Mouse (Mus musculus): ENCODE measurements around the gene Wdfy3.
"Not testable (repeated sequence)": the region's sequence is repeated elsewhere in the genome, so short reads cannot be mapped to it uniquely, and the experiment has no call there.

Gene Wdfy3

DNA sequence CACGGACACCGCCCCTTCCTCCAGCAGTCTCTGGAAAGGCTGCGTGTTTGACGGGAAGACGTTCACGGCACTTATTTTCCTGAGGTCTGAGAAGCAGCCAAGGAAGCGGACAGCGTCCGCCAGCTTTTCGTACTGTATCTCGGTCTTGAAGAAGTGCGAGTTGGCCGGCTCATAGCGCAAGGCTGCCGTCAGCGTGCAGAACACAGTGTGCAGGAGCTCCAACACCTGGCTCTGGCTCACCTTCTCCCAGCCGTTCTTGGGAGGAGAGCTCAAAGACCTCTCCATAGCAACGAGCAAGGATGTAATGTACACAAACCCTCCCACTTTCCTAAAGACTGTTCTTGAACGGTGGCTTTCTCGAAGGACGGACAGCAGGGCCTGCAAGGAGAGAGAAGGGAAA is 132.4 kb downstream of the Wdfy3 start:
- DNase-seq: peak; percentile 40

DNA sequence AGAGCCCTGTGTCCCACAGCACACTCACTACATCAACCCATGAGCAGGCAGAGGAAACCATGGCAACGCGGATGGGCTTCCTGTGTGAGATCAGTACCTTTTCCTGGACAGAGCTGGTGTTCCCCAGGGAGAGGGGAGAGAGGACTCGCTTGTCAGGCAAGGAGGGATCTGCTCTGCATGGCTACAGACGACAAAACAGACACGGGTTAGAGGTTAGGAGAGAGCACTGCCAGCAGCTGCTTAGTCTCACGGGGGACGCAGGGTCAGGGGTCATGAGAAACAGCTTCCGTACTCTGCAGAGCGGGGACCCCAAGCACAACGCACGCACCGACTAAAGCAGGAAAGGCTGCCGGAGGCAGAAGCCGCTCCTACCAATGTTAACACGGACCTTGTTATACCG is 133.8 kb downstream of the Wdfy3 start:
- peak; percentile 84 for DNase-seq

DNA sequence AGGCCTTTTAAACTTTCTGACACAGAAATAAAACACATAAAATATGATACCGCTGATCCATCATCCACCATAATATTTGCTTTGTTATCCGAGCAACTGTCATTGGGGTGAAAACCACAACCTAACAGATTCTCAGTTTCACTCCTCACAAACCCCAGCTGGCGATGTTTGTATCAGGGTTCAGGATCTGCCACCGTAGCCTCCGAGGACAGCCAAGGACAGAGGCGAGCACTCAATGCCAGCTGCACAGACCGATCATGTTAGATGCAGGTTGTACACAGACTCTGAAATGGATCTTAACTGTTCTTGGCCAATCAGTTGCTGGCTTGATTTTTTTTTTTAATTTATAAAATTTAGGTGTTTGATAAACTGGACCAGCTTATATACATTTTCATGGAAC is 135.1 kb downstream of the Wdfy3 start:
- DNase-seq: no peak

DNA sequence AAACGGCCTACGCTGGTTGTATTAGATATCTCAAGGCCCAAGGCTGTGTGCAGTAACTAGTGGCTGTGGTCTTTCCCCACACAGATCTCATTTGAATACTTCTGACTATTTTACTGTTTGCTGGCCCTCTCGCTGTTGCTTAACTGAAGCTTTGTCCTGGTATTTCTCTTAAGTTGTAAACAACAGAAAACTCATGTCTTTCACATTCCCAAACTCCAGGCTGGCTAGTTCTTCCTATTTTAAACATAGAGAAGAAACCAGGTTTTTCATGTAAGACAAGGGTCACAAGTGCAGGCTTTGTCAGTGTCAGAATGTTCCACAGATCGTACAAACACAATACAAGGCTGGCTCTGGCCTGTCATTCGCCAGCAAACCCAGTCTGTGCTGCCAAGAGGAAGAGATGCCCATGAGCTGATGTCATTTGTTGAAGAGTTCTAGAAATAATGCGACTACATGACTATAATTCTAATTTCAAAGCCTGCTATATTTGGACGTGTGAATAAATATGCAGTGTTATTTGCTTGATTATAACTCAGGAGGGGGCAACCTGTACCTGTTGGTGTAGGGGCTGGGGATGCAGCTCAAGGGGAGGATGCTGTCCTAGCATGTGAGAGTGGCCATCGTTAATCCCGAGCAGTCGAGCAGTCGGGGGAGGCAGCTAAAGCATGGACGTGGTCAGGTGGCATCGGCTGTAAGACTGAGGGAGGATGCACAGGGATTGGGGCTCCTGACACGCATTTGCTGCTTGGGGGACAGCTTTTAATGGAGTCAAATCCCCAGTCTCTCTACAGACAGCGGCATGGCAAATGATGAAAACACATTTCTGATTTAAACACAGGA is 136.5 kb downstream of the Wdfy3 start:
- DNase-seq: no peak

DNA sequence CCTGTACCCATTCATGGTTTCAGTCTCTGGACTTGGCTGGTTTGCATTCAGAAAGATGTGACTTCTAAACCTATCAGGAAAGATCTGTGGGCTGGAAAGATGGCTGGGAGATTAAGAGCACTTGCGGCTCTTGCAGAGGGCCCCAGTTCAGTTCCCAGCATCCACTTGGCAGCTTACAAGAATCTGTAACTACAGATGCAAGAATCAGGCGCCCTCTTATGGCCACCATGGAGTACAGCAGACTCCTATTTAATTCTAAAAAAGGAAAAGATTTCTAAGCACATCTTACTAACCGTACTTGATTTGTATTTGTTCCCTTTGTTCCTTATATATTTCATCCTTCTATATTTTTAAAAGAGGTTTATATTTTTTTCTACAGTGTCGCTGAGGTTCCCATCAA is 137.7 kb downstream of the Wdfy3 start:
- no peak for DNase-seq

DNA sequence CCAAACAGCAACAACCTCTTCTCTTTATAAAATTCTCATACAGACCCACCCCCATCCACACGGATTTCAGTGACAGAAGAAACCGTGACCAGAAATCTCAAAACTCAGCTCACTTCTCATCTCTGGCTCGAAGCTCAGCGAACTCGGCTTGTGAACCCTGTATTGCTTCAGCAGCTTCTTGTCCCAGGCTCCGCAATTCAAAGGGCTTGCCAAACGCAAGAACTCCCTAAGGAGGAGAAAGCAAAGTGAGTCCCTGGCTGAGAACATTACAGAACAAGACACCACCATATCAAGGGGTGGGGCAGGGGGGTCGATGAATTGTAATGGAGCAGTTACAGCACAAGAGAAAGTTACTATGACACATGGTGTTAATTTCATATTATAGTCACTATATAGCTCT is 143.4 kb downstream of the Wdfy3 start:
- no peak for DNase-seq

DNA sequence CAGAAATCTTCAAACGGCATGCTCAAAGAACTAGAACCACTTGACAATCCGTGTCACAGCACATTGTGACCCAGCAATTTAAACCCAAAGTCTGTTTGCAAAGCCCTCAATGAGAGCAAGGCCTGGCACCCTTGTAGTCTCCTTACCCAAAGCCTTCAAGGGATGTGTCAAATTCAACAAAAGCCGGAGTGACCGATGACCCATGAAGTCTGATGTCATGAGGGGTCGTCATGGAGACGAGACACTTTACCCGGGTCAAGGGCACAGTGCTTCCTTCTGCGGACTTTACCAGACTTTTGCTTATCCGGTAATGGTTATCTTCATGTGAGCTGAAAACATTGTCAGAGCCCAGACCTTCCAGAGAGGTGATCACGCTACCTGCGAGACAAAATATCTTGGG is 146.0 kb downstream of the Wdfy3 start:
- no peak for DNase-seq

DNA sequence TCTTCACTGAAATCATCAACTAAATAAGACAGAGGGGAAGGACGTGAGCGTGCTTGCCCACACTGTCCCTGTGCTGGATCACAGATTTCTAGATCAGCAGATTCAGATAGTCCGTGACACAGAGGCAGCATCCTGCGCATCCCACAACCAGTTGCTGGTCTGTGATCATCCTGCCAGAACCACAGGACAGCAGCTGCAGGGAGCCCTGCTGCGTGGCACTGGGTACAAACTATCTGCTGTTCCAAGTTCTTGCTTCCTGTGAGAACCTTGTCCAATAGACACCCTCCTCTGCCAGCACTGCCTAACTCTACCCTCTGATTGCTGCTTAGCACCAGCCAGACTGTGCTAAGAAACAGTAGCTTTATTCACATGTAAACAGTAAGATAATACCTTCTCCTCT is 150.2 kb downstream of the Wdfy3 start:
- no peak for DNase-seq

DNA sequence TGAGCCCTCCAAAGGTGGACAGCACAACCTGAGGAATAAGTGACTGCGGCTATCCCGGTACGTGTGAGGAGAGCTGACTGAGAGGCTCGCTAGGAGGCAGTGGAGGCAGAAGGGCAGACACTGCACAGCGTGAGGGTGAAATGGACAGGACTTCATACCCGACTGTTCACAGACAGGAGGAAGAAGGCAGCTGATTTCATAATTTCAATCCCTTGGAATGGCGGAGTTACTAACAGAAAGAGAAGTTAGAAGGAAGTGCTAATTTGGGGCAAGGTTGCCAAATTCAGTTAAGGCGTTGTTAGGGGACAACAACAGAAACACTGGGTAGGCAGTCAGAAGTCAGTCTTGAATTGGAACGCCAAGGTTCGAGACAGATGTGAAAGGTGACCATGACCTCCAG is 160.3 kb downstream of the Wdfy3 start:
- no peak for DNase-seq

DNA sequence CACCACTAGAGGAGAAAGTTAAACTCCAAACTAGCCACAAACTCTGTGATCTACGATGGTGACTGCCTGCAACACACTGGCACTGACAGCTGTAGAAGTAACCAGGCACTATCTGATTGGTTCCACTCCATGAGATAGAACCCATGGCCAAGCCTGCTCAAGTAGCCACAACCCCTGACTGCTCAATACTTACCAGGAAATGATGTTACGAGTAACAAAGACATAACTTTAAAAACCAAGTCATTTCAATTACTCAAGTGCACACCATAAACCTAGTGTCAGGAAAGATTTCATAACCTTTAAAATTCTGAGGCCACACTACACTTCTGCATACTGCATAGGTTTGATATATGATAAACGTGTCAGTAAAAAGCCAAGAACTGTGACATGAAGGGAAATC is 164.1 kb downstream of the Wdfy3 start:
- no peak for DNase-seq

DNA sequence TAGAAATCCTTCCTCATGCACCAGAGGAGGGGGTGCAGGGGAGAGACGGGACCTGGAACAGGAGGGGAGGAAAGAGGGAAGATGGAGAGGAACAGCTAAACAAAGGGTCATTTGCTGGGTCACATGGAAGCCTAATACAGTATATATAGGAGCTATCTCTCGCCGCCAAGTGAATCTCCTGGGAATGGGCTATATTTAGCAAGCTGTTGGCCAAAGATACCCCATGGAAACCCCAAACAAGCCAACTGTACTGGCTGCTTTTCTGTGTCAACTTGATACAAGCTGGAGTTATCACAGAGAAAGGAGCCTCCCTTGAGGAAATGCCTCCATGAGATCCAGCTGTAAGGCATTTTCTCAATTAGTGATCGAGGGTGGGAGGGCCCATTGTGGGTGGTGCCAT is 164.9 kb downstream of the Wdfy3 start:
- DNase-seq: not testable (repeated sequence)

DNA sequence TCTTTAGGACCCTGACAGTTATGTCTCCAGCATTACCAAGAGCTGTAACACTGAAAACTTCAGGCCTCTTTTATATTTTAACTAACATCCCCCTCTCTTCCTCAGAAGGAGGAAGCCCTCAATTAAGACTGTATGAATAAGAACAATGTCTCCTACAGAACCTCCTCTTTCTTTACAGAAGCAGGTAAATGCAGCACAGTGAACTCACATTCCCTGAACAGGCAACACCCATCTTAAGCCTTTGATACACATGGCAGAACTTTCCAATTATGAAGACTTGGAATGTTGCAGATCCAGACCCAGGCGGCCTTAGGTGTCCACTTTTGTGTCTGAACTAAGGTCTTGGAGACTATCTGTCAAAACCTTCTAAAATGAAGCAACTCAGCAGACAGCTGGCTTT is 167.0 kb downstream of the Wdfy3 start:
- no peak for DNase-seq

DNA sequence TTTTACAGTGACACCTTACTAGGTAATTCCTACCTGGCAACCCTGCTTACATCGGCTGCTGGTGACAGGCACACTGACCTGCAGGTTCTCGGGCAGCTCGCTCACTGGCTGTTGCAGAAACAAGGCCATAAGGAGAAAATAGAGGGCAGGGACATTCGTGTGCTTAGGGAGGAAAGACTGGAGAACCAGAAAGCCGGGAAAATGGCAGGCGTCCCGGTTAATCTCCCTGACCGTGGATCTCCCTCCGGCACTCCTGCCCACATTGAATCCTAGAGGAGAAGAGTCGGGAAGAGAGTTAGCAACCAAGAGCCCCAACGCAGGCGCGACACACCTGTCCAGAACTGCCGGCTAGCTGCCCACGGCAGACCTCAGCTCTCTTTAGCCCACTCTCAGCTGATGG is 169.7 kb downstream of the Wdfy3 start:
- no peak for DNase-seq

DNA sequence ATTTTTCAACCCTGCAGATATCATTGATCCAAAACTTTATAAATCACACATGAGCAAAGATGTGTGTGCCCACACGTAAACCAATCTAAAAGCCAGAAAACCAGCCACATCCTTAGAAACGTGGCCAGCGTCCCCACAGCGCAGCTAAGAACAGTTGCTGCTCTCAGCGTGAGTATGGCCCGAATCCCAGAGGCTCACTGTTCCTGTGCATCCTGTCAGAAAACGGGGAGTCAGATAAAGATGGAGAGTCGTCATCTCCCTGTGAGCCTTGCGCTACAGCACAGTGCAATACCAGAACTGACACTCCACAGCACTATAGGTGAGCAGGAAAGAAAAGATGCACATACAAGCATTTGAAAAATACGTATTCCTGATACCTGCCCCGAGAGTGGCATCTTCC is 172.9 kb downstream of the Wdfy3 start:
- no peak for DNase-seq

DNA sequence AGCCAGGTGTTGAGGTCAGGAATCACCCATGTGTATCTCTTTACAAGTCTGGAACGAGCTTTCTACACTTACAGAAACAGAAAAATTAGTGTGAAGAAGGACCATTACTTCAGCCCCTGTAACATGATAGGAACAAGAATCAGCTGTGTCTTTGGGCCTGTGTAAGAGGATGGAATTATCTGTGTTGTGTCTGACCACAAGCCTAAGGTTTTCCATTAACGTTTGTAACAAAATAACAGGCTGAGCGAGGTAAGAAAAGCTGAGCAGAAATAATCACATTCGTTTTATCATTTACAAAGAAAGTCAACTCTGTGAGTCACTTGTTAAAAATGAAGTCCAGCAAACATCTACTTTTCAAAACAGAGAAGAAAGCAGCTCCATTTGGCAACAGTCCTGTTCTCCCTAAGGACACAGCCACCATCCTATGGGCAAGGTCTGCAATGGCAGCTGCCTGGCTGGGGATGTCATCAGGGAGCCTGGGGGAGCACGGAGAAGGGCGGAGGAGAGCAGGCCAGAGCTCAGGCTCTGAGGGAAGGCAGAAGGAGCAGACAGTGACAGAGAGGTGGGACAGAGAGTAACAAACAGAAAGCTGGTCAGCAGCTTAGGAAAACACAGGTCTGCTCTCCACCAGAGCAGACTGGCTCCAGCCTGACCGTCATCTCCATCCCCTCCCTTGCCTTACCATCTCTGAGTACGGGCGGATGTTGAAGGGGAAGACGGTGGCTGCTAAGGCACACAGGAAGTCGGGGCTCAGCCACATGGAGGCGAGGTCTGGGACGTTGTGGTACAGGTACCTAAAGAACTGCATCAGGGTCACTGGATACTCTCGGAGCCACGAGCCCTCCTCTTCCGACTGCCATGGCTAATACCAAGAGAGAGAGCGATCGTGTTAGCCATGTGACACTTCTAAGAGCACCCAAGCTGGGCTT is 173.7 kb downstream of the Wdfy3 start:
- DNase-seq: no peak

DNA sequence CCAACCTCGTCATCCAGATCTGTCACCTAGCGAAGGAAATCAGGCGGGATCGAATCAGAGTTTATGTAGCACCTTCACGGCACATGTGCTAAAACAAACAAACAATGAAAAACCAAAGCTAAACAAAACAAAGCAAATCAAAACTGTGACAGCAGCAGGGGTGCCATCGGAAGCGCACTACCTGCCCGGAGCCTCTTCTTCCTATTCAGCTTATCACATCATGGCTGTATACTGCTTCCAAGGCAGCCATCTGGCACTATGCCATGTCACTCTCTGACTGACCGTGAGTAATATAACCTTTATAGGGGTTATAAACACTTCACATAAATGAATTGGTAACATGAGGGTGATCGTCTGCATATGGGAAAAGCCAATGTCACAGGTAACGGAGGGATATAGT is 174.6 kb downstream of the Wdfy3 start:
- DNase-seq: no peak

DNA sequence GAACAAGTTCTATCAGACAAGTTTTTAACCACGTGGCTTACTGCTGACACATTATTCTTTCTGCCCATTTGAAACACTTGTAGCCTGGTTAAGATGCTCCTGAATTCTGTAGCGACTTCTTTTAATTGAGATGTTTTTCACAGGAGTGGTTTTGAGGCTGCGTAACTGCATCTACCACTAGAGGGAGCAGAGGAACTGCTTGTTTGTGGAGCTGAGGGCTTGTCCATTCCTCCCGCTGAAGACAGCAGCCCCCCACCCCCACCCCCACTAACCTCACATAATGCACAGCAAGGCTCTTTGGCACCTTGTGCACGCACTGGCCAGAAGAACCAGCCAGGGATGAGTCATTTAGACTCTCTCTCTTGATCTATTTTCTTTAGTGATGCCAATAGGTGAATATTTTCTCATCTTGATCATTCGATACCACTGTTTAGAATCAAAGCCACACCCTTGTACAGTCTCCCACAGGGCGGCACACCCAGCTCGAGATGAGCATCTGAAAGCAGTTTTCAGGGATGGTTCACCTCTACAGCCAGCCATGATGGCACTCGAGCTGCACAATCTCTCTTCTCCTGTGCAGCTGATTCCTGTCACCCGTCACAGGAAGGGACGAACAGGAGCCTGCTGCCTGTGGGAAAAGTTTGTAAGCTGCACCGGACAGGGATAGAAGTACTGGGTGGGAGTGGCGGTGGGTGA is 175.8 kb downstream of the Wdfy3 start:
- DNase-seq: peak; percentile 52

DNA sequence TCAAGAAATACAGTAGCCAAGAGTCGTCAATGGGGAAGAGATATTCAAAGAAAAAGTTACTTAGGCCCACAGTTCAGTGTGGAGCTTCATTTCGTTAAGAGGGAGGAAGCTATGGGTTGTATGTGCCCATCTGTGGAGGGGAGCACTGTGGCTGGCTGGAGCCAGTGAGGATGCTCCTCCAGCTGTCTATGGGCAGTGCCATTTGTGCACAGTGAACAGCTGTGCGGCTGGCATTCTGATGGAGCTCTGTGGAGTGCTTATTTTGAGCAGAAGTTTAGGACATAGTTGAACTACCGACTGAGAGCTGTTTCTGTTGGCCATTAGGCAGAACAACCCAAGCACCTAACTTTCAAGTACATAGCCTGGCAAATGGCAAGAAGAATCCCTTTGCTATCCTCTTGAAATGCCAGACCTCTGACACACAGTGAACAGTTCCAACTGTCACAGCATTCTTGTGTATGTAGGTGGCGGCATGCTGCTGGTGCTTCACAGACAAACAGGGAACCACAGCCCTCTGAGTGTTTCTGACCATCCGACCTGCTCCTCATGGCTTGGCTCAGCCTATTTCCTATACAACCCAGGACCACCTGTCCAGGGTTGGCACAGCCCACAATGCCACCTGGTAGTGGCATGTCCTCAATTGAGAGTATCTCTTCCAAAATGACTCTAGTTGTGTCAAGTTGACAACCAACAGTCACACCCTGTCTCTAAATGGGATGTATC is 177.9 kb downstream of the Wdfy3 start:
- no peak for DNase-seq

DNA sequence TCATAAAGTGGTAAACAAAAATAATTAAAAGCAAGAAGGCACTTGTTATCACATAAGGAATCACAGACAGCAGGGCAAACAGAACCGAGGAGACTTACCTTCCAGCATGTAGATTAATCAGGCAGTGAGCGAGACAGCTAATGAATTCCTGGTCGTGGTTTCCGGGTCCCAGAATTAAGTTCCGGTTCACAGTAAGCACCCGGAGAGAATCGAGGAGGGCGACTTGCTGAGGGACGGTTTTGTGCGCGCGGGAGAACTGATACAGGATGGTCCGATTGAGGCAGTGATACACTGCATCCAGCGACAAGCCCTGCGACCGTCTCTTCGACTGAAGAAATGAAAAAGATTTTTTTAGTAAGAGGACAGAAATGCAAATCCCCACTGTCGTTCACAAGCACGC is 181.7 kb downstream of the Wdfy3 start:
- DNase-seq: no peak

DNA sequence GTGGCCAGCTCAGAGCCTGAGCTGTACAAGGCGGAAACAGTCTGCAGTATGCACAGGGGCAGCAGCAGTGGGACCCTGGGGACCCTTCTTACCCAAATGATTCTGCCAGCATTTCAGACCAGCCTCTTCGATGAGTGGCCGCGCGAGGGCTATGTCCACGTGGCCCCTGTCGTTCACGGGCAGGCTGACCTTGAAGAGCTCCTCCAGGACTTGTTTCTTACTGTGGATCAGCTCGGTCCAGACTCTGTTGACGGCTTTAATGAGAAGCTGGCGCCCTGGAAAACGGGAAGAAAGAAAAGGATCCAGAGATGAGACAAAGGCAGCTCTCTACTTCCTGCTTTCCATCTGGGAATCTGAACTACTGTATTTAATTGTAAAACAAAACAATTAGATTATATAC is 184.7 kb downstream of the Wdfy3 start:
- DNase-seq: no peak

DNA sequence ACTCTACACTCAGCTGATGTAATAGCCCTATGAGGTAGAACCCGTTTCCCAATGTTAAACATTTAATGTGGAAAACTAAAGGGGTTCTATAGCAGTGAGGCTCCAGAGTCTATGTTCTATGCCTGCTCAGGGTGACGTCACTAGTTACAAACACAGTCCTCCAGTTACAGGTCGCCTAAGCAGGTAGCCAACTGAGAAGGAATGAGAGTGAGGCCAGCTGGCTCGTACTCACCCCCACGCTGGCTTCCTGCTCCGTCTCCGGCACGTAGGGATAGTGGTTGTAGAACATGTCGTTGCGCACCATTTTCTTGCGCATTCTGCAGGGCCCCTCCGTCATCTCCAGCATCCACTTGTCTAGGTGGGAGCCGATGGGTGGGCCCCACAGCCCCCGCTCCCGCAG is 187.5 kb downstream of the Wdfy3 start:
- no peak for DNase-seq

DNA sequence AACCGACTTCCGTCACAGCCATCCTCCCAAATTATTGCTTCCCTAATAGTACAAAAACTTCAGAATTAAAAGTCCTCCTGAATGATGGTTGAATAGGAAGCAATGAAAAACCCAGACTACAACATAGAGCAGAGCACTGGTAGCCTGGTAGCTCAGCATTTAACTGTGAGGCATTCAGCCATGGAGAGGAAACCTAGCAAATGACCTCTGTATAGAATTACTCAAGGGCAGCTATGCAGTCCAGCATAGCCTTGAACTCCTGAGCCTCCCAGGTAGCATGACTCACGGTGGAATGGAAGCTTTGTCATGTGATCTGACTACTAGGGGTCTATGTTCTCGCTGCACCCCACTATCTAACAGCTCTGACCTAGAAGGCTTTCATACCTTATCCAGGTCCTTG is 189.8 kb downstream of the Wdfy3 start:
- DNase-seq: no peak

DNA sequence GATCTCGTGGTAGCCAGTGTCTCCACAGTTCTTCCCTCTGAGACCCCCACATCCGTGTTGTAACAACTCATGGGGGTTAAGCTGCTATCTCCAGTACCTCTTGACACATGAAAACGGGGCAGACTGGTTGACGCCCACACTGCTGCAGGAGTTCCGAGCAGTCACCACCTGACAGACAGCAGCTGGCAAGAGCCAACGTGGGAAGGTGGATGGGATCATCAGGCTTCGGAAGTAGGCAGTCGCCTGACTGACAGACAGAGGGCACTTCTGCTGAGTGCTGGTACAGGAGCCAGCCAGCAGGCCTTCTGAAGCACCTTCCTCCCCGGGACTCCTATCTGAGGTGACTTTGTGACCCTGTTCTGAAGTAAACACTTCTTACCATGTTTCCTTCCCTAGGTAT is 191.3 kb downstream of the Wdfy3 start:
- DNase-seq: no peak
